Mouse (Mus musculus) ES-E14 (cell line): ENCODE results near the gene Cradd.

Experiments
- CHD2 ChIP-seq: IDR thresholded peaks from 2 replicates; pipeline ENCODE4 v1.6.1; 2014; ENCODE audit warnings: mild to moderate bottlenecking, low read depth, low read length, inconsistent platforms
- HCFC1 ChIP-seq: IDR thresholded peaks from 2 replicates; pipeline ENCODE4 v1.6.1; 2012; ENCODE audit warnings: low read length, inconsistent platforms, borderline replicate concordance; ENCODE audit not compliant: insufficient read depth
- MAFK ChIP-seq: IDR thresholded peaks from 2 replicates; pipeline ENCODE4 v1.6.1; 2014; ENCODE audit warnings: mild to moderate bottlenecking, low read depth, low read length, inconsistent platforms; ENCODE audit not compliant: insufficient read depth
- ZC3H11A ChIP-seq: IDR thresholded peaks from 2 replicates; pipeline ENCODE4 v1.6.1; 2012; ENCODE audit warnings: low read depth, mild to moderate bottlenecking, inconsistent platforms, low read length, borderline replicate concordance
- ZNF384 ChIP-seq: IDR thresholded peaks from 2 replicates; pipeline ENCODE4 v1.6.1; 2012; ENCODE audit warnings: low read depth, low read length, inconsistent platforms

DNA sequence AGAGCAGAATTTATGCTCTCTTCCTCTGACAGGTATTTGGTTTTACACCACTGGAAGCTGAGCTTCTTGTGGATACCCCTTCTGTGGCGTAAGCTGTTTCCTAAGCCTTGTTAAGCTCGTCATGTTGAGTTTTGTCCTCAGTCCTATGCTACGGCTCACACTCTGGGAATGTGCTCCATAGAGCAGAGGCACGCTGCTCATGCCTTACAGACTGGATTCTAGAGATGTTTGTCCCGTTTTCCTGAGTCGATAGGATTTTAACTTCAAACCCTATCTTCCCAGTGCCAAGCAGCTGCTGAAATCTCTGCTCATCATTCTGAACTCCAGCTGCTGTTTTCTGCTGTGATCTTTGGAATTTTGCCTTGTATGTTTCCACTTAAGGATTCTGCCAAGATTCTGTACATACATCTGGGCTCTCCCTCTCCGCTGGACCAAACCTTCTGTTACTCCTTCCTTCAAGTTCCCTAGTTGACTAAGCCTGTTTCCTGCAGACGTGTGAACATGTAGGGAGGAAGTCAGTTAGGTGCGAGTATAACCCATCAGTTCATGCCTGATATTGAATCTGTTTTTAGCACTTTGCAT, 164.2 kb downstream of the Cradd start:
- TF ChIP-seq ZNF384, result no peak
- no peak for TF ChIP-seq CHD2
- no peak for TF ChIP-seq ZC3H11A
- no peak for TF ChIP-seq HCFC1
- TF ChIP-seq MAFK, result no peak
